Mouse (Mus musculus) liver, adult 2 months (tissue): Measurements from ENCODE around the gene Chst5.

Experiments used
- CTCF ChIP-seq: fragments of 200-500 bp; IDR thresholded peaks from 2 replicates; pipeline ENCODE4 v1.5.1; 2011; ENCODE audit warnings: low read depth, low read length, control low read depth
- POLR2A ChIP-seq: fragments of 200-500 bp; IDR thresholded peaks from 2 replicates; pipeline ENCODE4 v1.6.1; 2011; ENCODE audit warnings: low read length, control low read depth; ENCODE audit not compliant: insufficient read depth; ENCODE audit errors: extremely low read depth

- TF ChIP-seq POLR2A (no peak), CTCF (no peak)
These were observed 1.3 kb upstream of the Chst5 start for GRCm38 (mm10) chr8:111911572-111911971.
